Mouse (Mus musculus): ENCODE results near the gene Clcn2. TPM values are rescaled to one million over a fixed set of nuclear protein-coding genes. Genes with fewer than 3 reads are reported as not detected.

Gene Clcn2
- polyA plus RNA-seq (2012; rRNA removed): 68.6 and 77.2 TPM in 2 replicates

DNA sequence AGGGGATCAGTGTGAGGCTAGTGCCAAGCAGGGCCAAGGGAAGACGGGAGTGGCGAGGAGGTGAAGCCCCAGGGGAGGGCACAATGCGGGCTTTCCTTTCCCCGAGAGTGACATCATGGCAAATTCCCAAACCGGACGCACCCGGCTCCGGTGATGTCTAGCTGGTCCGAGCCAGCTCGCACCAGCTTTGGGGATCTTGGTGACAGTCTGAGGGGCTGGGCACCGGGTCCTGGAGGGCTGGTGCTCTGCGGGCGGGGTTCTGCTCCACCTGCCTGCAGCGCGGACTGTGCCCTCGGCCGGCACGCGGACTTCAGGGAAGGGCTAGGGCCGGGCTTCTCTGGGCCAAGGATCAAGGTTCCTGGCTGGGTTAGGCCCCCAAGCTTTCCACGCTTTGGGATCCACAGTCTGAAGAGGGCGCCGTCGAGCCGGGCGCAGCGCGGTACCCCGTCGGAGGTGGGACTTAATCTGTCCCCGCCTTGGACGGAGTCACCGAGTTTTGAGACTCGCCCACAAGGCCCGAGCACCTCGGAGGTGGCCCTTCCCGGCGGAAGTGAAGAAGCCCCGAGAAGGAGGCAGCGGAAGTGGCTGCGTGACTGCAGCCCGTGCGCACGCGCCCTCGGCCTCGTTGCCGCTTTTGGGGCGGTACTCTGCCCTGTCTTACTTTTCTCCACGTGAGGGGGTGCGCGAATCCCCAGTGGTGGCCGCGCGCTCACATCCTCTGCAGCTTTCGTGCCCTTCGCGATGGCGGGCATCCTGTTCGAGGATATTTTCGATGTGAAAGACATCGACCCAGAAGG lies at the start of gene Clcn2, which contains the start of gene Polr2h:
TSS of gene Clcn2 (minus strand) at position 566 of the 797 bp plus-strand sequence.
TSS of gene Polr2h (plus strand) at position 485 of the 797 bp plus-strand sequence.
- Histone ChIP-seq H3K36me3 (ENCODE audit: control insufficient read depth, insufficient read depth, low read length) (no peaks in the 10 kb centered on the region), H3K27me3 (ENCODE audit: control insufficient read depth, insufficient read depth, low read length) (no peaks in the 10 kb centered on the region), H3K27ac (ENCODE audit: control insufficient read depth, insufficient read depth, low read depth, low read length) (peak within 1 kb of the TSS; percentile 86), H3K4me1 (ENCODE audit: control insufficient read depth, insufficient read depth, low read length) (peaks cover 11% of the 10 kb centered on the region), H3K4me3 (ENCODE audit: control insufficient read depth, low read depth, low read length) (peak within 1 kb of the TSS; percentile 96)
- TF ChIP-seq POLR2A (IDR thresholded peaks at IDR 0.05; ENCODE audit: control insufficient read depth, low read depth, low read length) (peak; percentile 64), CTCF (IDR thresholded peaks at IDR 0.05; ENCODE audit: control insufficient read depth, insufficient read depth, insufficient replicate concordance, low read depth, low read length) (peak; percentile 22; the same call in 1 of the 2 replicates)

GRCm38 (mm10) chr16:20765244-20765643 lies 47.7 kb upstream of the Clcn2 start:
- H3K4me3 ChIP-seq (ENCODE audit: control insufficient read depth, low read depth, low read length): no peak overlapping the region
- H3K4me1 ChIP-seq (ENCODE audit: control insufficient read depth, insufficient read depth, low read length): no peaks in the 10 kb centered on the region; the same call in 1 of the 2 replicates
- TF ChIP-seq POLR2A (IDR thresholded peaks at IDR 0.05; ENCODE audit: control insufficient read depth, low read depth, low read length) (no peak), CTCF (IDR thresholded peaks at IDR 0.05; ENCODE audit: control insufficient read depth, insufficient read depth, insufficient replicate concordance, low read depth, low read length) (peak; percentile 59; the same call in 1 of the 2 replicates)
- H3K27ac ChIP-seq (ENCODE audit: control insufficient read depth, insufficient read depth, low read depth, low read length): no peak overlapping the region
- no peaks in the 10 kb centered on the region for H3K36me3 ChIP-seq (ENCODE audit: control insufficient read depth, insufficient read depth, low read length)
- H3K27me3 ChIP-seq (ENCODE audit: control insufficient read depth, insufficient read depth, low read length): no peaks in the 10 kb centered on the region

GRCm38 (mm10) chr16:20761681-20762080 lies 44.1 kb upstream of the Clcn2 start:
- H3K27me3 ChIP-seq (ENCODE audit: control insufficient read depth, insufficient read depth, low read length): no peaks in the 10 kb centered on the region
- TF ChIP-seq POLR2A (IDR thresholded peaks at IDR 0.05; ENCODE audit: control insufficient read depth, low read depth, low read length) (no peak), CTCF (IDR thresholded peaks at IDR 0.05; ENCODE audit: control insufficient read depth, insufficient read depth, insufficient replicate concordance, low read depth, low read length) (no peak)
- no peak overlapping the region for H3K4me3 ChIP-seq (ENCODE audit: control insufficient read depth, low read depth, low read length)
- H3K4me1 ChIP-seq (ENCODE audit: control insufficient read depth, insufficient read depth, low read length): no peaks in the 10 kb centered on the region; the same call in 1 of the 2 replicates
- H3K27ac ChIP-seq (ENCODE audit: control insufficient read depth, insufficient read depth, low read depth, low read length): no peak overlapping the region
- H3K36me3 ChIP-seq (ENCODE audit: control insufficient read depth, insufficient read depth, low read length): no peaks in the 10 kb centered on the region

DNA sequence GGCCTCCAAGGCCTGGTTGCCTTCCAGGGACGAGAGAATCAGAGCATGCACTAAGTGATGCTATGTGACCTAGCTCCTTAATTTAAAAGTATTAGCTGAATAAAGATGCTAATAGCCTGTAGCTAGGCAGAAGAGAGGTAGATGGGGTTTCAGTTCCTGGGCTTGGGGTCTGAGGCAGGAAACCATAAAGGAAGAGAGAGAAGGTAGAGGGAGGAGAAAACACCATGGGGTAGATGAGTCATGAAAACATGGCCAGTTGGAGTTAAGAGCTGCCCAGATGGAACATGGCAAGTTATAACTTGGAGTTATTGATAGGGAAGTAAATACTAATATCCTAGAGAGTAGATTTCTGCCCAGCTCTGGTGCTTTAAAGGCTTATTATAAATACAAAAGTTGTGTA lies 39.8 kb upstream of the Clcn2 start:
- Histone ChIP-seq H3K27me3 (ENCODE audit: control insufficient read depth, insufficient read depth, low read length) (no peaks in the 10 kb centered on the region), H3K4me1 (ENCODE audit: control insufficient read depth, insufficient read depth, low read length) (no peaks in the 10 kb centered on the region), H3K27ac (ENCODE audit: control insufficient read depth, insufficient read depth, low read depth, low read length) (no peak overlapping the region), H3K36me3 (ENCODE audit: control insufficient read depth, insufficient read depth, low read length) (no peaks in the 10 kb centered on the region), H3K4me3 (ENCODE audit: control insufficient read depth, low read depth, low read length) (no peak overlapping the region; the same call in 1 of the 2 replicates)
- TF ChIP-seq POLR2A (IDR thresholded peaks at IDR 0.05; ENCODE audit: control insufficient read depth, low read depth, low read length) (no peak), CTCF (IDR thresholded peaks at IDR 0.05; ENCODE audit: control insufficient read depth, insufficient read depth, insufficient replicate concordance, low read depth, low read length) (no peak)

GRCm38 (mm10) chr16:20756052-20756451 lies 38.5 kb upstream of the Clcn2 start:
- no peaks in the 10 kb centered on the region for H3K4me1 ChIP-seq (ENCODE audit: control insufficient read depth, insufficient read depth, low read length)
- no peak for TF ChIP-seq POLR2A (IDR thresholded peaks at IDR 0.05; ENCODE audit: control insufficient read depth, low read depth, low read length)
- TF ChIP-seq CTCF (IDR thresholded peaks at IDR 0.05; ENCODE audit: control insufficient read depth, insufficient read depth, insufficient replicate concordance, low read depth, low read length): no peak
- no peak overlapping the region for H3K27ac ChIP-seq (ENCODE audit: control insufficient read depth, insufficient read depth, low read depth, low read length)
- no peaks in the 10 kb centered on the region for H3K27me3 ChIP-seq (ENCODE audit: control insufficient read depth, insufficient read depth, low read length)
- H3K36me3 ChIP-seq (ENCODE audit: control insufficient read depth, insufficient read depth, low read length): no peaks in the 10 kb centered on the region
- H3K4me3 ChIP-seq (ENCODE audit: control insufficient read depth, low read depth, low read length): no peak overlapping the region

DNA sequence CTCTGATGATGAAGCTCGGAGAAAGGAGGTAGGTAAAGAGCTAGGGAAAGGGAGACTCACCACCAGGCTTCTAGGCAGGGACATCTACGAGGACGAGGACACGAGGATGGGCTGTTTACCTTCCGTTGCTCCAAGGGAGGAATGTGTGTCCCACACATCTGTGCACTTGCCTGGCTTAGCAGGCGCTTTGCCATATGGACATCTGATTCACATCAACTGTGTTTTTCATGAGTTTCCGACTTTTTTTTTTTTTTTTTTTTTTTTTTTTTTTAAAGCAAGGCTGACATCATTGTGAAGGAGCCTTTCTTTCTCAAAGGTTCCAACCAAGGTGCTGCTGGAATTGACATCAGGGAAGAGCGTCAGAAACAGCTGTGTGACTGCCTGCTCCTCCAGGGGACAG lies 33.0 kb upstream of the Clcn2 start:
- TF ChIP-seq CTCF (IDR thresholded peaks at IDR 0.05; ENCODE audit: control insufficient read depth, insufficient read depth, insufficient replicate concordance, low read depth, low read length): no peak
- no peak for TF ChIP-seq POLR2A (IDR thresholded peaks at IDR 0.05; ENCODE audit: control insufficient read depth, low read depth, low read length)
- Histone ChIP-seq H3K4me1 (ENCODE audit: control insufficient read depth, insufficient read depth, low read length) (no peaks in the 10 kb centered on the region), H3K36me3 (ENCODE audit: control insufficient read depth, insufficient read depth, low read length) (no peaks in the 10 kb centered on the region), H3K4me3 (ENCODE audit: control insufficient read depth, low read depth, low read length) (no peak overlapping the region), H3K27me3 (ENCODE audit: control insufficient read depth, insufficient read depth, low read length) (no peaks in the 10 kb centered on the region), H3K27ac (ENCODE audit: control insufficient read depth, insufficient read depth, low read depth, low read length) (no peak overlapping the region)

GRCm38 (mm10) chr16:20746641-20747040 lies 29.1 kb upstream of the Clcn2 start:
- peak overlapping the region; percentile 29; the same call in 1 of the 2 replicates for H3K4me3 ChIP-seq (ENCODE audit: control insufficient read depth, low read depth, low read length)
- no peaks in the 10 kb centered on the region for H3K27me3 ChIP-seq (ENCODE audit: control insufficient read depth, insufficient read depth, low read length)
- TF ChIP-seq CTCF (IDR thresholded peaks at IDR 0.05; ENCODE audit: control insufficient read depth, insufficient read depth, insufficient replicate concordance, low read depth, low read length): no peak
- TF ChIP-seq POLR2A (IDR thresholded peaks at IDR 0.05; ENCODE audit: control insufficient read depth, low read depth, low read length): no peak
- peak overlapping the region; percentile 49; the same call in 1 of the 2 replicates for H3K27ac ChIP-seq (ENCODE audit: control insufficient read depth, insufficient read depth, low read depth, low read length)
- no peaks in the 10 kb centered on the region for H3K36me3 ChIP-seq (ENCODE audit: control insufficient read depth, insufficient read depth, low read length)
- no peaks in the 10 kb centered on the region for H3K4me1 ChIP-seq (ENCODE audit: control insufficient read depth, insufficient read depth, low read length)
